Mouse (Mus musculus): ENCODE data around the gene S100z. TPM values are rescaled to one million over a fixed set of nuclear protein-coding genes. Genes with fewer than 3 reads are reported as not detected.

Gene S100z
- not detected in 2 replicates for polyA plus RNA-seq (2012; rRNA removed)

DNA sequence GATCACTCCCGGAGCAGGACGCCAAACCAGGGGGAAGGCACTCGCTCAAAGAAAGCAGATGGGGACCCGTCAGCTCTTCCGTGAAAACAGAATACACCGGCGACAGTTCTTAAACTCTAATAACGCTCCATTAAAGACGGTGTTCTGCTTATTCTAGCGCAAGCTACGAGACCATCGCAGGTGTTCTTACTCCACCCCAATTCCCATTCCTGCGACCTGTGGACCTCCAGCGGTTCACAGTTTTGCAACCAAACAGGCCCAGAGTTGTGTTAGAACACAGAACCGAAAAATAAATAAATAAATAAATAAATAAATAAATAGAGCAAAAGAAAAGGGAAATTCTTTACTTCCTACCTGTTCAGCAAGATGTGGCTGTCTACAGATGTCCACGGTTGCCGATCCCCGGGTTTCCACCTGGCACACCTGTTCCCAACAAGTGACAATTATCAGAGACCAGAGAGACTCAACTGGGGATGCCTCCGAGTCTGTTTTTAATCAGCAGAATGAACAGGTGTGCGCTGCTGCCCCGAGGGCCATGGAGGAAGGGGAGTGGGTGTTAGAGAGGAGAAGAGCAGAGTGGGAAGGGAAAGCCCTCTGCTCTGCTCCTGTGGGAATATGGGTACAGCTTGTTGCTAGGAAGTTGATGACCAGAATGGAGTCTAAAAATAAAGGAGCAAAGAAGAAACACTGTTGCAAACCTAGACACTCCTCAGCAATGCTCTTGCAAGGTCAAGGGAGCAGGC, at the start of gene S100z:
Gene S100z, minus strand, starts transcription at position 51 of the 743 bp plus-strand sequence.
- DNase-seq (ENCODE audit: extremely low spot score in 1 of 2, low spot score in 1 of 2), result no peak

DNA sequence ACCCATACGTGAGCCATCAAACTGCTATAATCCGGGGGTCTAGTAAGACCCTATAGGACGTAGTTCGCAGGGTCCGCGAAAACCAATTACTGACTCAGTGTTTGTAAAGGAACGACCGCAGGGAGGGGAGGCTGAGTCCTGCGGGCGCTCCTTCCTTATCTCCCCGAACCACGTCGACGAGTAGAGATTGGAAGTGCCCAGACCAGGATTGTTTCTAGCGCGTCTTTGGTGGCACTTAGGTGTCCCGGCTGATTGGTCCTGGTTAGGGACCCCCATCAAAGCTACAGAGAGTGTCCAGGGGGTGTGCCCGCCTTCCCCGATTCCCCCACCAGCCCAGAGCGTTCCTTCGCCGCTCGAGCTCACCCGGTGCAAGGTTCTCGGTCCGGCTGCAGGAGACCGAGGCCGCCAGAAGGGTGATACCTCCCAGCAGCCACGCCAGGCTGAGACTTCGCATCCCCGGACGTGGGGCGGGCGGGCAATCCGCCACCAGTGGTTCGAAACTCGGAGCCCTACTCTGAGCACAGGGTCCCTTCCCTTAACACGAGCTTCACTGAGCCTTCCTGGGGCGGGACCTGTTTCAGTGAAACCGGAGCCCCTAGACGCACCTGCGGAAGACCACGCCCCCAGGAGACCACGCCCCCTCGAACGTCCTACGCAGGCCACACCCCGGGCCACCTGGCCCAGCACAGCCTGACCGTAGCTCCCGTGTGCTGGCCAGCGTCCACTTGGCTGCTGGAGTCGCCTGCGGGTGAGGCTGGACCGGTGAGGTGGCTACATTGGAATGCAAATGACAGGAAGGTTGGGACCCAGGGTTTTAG, 46.4 kb upstream of the S100z start, which contains the start of gene F2rl1:
Gene F2rl1, minus strand, starts transcription at position 554 of the 818 bp plus-strand sequence.
- DNase-seq (ENCODE audit: extremely low spot score in 1 of 2, low spot score in 1 of 2), result no peak

DNA sequence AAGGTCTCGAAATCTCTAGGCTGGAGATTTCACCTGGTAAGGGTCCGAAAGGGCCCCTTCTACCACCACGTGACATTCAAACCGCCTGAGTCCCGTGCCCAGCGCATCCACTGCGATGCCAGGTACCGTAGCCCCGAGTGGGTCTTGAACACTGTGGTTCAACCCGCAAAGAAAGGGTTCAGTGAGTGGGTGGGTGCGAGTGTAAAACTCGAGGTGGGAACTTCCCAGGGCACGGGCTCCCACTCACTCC, 45.8 kb upstream of the S100z start:
- DNase-seq (ENCODE audit: extremely low spot score in 1 of 2, low spot score in 1 of 2), result no peak

DNA sequence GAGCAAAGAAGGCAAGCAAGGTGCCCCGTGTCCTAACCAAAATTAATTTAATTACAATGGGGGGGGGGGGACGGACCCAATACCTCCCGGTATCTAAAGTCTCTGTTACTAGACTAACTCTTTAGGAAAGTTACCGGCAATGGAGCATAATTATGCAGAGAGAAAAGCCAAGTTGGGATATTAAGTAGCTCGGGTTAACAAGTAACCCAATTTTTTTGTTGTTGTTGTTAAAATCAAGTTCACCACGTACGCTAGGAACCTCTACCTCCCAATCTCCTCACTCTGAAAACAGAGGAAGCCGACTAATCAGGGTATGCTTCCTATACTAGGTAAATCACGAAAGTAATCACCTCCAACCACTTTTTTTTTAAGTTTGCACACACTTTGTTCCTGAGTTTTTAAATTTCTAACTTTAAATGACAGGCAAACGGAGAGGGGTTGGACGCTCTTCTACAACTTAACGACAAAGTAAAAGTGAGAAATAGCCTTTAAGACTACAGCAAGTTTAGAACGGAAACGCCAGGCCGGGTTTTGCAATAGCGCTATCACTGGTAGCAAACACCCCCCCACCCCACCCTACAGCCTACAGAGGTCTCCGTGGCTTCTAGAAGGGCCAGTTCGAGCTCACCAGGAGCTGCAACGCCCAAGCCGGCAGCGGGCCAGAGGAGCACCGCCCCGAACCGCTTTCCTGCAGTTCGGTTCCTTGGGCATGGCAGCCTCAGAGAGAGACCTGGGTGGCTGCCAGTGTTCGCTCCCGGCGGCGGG, 45.3 kb upstream of the S100z start:
- DNase-seq (ENCODE audit: extremely low spot score in 1 of 2, low spot score in 1 of 2), result peak in 1 of 2 experiments; percentile 12

DNA sequence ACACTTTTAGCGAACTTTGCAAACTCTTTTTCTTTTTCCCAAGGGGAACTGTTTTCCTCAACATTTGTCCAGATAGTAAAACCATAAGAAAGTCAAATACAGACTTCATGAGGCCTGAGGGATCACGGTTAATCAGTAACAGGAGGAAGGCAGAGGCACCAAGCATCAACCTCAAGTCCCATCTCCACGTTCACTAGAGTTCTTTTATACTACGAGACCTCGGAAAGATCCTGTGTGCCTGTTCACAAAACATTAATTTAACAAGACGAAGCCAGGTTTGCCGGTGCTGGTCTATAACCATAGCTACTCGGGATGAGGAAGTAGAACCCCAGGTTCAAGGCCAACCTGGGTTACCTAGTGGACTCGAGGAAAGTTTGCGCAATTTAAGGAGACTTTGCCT, 43.7 kb upstream of the S100z start:
- no peak for DNase-seq (ENCODE audit: extremely low spot score in 1 of 2, low spot score in 1 of 2)

DNA sequence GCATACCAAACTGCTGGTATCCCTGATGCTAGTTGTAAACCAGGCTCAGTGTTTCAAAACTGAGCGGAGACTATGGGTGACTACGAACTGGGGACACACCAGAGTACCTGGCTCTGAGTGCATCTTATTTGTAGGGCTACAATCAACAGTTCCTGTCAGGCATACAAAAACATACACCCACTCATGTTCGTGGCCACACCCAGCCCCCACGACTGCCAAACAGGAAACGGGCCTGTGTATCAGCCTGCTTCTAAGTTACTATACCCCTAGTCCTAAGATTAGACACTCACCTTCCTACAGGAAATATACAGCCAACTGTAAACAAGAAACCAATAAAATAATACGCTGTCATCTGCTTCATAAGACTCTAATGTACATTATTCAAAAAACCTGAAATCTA, 42.5 kb upstream of the S100z start:
- no peak for DNase-seq (ENCODE audit: extremely low spot score in 1 of 2, low spot score in 1 of 2)

DNA sequence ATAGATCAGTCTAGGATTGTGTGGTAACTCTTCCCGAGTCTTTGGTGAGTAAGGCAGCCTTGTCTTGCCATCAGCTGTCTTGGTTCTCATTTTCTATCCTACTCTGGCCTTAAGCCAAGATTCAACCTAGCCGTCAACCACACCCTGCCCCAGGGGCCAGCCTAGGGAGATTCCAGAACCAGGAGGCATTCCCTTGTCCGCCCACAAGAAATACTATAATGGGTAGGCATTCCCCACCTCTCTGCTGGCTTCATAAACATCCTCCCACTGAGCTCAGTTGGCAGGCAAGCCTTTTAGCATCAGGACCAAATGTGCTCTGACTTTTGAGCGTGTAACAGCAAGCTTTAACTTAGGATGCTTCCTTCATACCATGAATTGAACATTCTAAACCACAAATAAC, 36.2 kb upstream of the S100z start:
- peak; percentile 7 to 38 for DNase-seq (ENCODE audit: extremely low spot score in 1 of 2, low spot score in 1 of 2)

DNA sequence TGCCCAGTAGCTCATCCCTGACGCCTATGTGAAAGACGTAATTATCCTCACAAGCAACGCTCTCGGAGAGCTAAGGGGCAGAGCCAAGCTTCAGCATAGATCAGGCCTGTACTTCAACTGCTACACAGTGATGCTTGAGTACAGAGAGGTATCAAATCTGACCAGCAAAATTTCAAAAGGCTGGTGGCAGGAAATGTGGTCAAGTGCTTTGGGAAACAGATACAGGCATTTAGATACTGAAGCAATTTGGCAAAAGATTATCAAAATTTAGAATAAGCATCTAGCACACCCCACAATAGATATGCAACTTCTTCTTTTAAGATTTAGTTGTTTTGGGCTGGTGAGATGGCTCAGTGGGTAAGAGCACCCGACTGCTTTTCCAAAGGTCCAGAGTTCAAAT, 31.5 kb upstream of the S100z start:
- no peak for DNase-seq (ENCODE audit: extremely low spot score in 1 of 2, low spot score in 1 of 2)

DNA sequence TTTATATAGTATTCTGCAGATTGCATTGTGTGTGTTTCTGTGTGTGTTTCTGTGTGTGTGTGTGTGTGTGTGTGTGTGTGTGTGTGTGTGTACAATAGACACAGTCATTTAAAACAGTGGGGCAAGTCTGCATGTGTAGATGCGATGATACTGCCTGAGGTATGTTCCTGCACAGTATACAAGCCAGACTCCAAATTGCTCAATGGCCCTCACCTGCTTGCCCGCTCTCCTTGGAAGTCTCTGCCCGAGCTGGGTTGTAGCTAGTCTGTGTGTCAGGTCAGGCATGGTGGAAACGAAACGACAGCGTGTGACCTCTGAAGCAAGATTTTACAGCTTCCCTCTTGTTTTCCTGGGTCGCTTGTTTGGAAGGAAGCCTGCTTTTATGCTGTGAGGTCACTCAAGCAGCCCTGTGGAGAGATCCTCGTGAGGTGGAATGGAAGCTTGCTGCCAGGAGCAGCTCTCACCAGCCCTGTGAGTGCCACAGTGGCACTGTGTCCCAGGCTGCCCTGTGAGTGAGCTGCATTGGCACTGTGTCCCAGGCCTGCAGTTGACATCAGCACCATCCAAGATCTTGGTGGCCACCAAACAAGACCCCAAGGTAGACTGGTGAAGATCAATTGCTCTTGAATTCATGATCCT, 24.9 kb upstream of the S100z start:
- DNase-seq (ENCODE audit: extremely low spot score in 1 of 2, low spot score in 1 of 2), result no peak

DNA sequence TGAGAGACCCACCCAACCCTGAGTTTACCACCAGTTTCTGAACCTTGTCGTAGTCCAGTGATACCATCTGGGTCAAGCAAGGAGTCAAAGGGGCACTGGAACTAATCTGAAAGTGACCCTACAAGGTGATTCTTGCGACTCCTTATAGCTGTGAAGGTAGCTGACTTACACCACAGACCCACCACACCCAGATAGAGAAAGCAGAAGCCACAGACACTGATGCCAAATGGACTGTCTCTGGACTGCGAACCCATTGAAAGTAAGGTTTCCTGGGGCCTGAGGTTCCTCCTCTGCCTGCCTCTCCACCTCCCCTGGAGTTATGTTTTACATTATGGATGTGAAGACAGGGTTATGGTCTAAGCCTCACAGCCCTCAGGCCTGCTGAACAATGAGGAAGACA, 18.1 kb upstream of the S100z start:
- no peak for DNase-seq (ENCODE audit: extremely low spot score in 1 of 2, low spot score in 1 of 2)

DNA sequence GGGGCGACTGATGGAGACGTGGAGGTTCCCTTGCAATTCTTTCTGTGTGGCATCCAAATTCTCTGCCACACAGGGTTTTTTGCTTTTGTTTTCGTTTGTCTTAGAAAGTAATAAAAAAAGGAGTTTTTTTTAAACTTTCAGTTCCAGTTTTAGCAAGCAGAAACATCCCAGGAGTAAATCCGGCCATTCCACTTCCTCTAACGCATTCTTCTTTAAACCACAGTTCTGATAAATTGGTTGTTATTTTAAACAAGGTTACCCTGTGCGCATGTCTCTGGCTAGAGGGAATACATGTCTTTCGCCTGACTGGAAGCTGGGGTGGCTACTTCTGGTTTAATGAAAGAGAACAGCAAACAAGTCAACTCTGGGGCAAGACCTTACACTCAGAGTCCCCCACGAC, 16.3 kb upstream of the S100z start:
- DNase-seq (ENCODE audit: extremely low spot score in 1 of 2, low spot score in 1 of 2), result no peak

DNA sequence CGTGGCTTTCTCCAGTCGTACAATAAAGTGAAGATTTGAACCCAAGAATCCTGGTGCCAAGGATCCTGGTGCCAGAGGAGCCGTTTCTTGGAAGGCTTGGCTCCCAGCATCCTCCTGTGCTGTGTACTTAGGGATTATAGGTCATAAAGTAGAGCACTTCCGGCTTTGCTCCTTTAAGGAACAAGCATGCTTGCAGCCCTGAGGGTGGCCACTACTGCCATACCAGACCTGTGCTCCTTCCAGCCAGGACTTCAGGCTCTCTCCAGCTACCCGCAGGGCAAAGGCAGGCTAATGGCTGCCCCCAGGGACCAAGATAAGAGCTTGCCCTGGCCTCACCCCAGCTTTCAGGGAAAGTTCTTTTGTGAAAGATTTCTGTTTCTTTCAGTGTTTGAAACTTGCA, 14.8 kb upstream of the S100z start:
- no peak for DNase-seq (ENCODE audit: extremely low spot score in 1 of 2, low spot score in 1 of 2)

DNA sequence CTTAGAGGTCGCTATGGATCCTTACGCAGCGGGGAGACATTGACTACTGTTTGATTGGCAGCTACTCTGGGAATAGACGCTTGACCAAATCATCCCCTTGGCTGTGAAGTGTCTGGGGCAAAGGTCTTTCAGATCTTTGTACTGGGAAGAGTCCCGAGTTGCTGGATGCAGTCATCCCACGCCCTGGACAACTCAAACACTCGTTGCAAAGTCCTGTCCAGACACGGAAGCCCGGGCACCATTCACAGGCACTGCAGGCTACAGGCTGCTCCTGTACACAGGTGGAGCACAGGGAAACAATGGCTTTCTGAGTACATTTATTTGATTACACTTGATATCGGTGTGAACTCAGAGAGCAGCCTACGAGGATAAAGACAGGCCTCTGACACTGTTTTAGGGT, 12.8 kb upstream of the S100z start:
- no peak for DNase-seq (ENCODE audit: extremely low spot score in 1 of 2, low spot score in 1 of 2)

DNA sequence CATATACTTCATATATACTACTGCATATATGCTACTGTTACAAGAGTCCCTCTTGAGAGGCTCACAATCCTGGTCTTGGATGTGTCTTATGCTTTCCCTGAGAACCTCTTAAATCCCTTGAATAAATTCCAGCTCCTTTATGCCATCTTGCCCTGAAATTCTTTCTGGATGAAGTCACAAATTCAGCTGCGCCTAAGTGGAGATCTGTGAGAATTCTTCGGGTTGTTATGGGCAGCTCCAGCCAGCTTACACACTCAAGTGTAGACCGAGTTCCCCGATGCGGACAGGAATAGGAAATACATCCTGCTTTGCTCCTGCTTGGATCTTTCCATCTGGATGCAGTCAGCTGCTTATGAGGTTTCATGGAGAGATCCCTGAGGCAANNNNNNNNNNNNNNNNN, 6.1 kb upstream of the S100z start:
- no peak for DNase-seq (ENCODE audit: extremely low spot score in 1 of 2, low spot score in 1 of 2)

DNA sequence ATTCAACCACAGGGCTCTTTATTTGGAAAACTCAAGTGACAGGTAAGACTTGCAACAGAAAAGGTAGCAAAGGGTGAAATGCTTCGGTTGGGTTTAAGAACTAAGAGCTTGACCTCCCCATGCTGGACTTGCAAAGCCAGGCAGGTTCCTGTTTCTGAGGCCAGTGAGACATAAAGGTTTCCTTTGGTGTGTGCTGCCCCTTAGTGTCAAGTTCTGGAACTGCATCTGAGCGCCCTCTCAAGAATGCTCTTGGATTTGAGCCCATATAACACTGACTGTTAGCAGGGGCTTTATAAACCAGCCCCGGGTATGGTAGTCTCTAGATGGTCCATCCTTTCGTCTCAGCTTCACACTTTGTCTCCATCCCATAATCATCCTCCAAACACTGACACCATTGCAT, 2.9 kb upstream of the S100z start:
- DNase-seq (ENCODE audit: extremely low spot score in 1 of 2, low spot score in 1 of 2), result peak; percentile 41 to 94

DNA sequence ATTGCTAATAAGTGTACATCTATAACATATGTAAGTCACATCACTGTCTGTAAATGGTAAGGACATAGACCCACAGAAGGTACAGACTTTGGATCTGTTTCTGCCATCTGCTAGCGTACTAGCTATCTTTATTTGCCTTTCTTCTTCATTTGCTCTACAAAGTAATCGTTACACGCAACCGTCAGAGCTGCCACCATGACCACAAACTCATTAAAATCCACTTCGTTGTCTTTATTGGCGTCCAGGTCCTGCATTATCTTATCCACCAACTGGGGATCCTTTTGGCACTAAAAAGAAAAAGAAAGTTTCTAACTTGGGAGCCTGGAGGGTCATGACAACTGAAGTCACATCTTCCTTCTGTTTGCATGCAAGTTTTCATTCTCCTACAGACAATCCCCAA, 1.3 kb downstream of the S100z start:
- no peak for DNase-seq (ENCODE audit: extremely low spot score in 1 of 2, low spot score in 1 of 2)

DNA sequence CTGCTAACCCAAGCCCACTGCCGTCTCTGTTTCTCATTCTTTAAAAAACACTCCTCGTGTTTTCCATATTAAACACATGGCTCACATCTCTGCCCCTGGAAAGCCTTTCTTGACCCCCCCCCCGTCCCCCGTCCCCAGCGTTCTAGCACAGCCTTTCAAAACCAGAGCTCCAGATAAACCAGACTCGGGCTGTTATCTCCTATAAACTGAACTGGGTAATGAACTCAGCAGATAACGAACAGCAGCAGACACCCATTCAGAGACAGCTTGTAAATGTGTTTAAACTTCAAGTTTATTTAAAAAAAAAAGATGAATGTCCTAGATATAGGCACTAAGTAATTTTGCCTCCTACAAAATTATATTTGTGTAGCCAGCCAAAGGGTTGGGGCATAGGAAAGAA, 3.4 kb downstream of the S100z start:
- no peak for DNase-seq (ENCODE audit: extremely low spot score in 1 of 2, low spot score in 1 of 2)

DNA sequence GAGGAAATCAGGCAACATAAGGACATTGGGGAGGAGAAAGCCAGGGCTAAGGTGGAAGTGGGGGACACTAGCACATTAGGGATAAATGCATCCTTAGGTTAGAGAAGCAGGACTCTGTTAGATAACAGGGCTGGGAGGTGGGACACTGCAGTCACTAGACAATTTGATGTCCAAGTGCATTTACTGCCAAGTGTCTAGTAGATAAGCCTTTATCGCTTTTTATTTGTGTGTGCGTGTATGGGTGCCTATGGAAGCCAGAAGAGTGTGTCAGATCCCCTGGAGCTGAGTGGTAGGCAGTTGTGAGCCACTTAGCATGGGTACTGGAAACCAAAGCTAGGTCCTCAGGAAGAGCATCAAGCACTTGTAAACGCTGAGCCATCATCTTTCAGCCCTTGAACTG, 4.2 kb downstream of the S100z start:
- no peak for DNase-seq (ENCODE audit: extremely low spot score in 1 of 2, low spot score in 1 of 2)

DNA sequence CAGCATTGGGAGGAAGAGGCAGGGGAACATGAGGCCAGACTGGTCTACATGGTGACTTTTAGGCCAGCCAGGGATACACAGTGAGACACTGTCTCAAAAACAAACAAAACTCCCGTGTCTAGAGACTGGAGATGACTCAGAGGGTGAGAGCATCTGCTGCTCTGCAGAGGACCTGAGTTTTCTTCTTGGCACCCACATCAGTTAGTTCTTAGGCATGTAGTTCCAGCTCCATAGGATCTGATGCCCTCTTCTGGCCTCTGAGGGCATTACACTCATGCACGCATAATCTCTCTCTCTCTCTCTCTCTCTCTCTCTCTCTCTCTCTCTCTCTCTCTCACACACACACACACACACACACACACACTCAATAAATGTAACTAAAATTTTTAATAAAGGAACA, 7.6 kb downstream of the S100z start:
- DNase-seq (ENCODE audit: extremely low spot score in 1 of 2, low spot score in 1 of 2), result no peak

DNA sequence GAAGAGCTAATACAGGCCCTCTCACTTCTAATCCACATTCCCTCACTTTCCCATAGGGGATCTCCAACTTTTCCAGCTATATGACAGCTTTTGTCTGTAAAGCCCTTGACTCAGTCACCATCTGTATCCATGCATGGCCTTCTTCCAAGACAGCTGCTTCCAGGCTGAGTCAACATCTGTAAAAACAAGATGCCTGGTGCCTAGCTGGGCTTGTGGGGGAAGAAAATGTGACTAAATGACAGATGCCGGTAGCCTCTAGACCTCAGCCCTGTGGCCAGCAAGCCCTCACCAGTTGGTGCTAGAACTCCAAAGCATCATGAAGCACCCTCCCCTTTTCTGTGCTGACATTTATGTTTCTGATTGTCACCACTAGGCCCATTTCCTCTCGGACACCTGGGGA, 27.0 kb downstream of the S100z start:
- DNase-seq (ENCODE audit: extremely low spot score in 1 of 2, low spot score in 1 of 2), result no peak

DNA sequence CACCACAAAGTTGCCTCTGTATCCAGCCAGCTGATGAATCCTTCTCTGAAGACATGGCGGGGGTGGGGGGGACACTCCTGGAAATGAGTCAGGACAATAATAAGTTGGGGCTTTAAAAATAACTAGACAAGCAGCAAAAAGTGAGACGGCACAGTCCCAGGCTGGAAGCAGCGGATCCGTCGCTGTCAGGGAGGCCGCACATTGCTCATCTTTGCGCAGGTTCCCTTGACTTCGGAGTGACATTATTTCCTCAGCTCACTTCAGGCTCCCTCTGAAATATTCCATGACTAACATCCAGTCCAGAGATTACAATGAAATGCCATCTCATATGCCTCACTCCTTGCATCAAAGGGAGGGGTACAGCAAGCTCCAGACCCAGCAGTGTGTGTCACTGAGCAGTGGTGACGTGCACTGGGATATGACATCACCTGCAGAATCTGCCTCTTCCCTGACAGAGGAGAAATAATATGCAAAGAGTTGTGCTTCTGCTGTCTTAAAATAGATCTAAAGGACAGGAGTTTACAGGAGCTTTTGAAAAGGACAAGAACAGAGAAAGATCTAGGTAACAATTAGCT, 27.8 kb downstream of the S100z start:
- DNase-seq (ENCODE audit: extremely low spot score in 1 of 2, low spot score in 1 of 2), result no peak

Measured in frontal cortex, adult 2 months (tissue).